Mouse (Mus musculus) right cerebral cortex, postnatal 4 days (tissue): ENCODE results near the gene Snca.
"Not testable (repeated sequence)": the region's sequence is repeated elsewhere in the genome, so short reads cannot be mapped to it uniquely, and the experiment has no call there.

Source experiments
- DNase-seq: peaks from one replicate; pipeline ENCODE4 v3.0.0-alpha.2; 2022

The Snca gene

DNA sequence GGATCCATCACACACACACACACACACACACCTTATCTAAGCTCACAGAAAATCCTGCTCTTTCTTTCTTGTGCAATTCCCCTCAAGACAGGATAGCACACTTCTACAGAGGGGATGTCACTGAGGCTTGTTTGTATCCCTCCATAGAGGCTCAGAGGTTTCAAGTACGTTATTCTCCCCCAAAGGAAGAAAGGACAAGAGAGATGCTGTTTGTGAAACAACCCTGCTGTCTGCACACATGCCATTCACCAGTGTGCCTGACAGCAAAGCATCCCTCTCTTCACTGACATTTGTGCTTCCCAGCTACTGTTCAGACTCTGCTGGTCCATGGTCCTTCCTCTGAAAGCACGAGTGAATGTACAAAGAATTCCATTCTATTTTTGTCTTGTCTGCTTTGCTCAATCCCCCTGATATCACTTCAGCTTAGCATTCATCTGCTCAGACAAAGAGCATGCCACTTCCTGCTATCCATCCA, 119.6 kb downstream of the Snca start:
- DNase-seq = no peak

DNA sequence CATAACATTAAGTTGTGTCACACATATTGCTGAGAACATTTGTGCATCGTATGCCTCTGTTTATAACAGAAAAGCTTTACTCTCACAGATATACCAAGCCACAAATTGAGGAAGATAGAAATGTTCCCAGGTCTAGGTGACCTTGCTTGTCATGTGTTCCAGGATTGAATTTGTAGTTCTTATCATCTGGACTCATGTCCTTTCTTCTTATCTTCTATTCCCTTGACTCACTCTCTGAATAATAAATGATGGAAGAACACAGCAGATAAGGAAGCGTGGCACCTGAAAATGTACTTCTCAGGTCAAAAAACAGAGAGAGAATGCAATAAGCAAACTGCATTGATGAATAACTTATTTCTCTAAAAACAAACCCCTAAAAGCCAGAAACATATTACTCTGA, 131.6 kb downstream of the Snca start:
- no peak for DNase-seq

DNA sequence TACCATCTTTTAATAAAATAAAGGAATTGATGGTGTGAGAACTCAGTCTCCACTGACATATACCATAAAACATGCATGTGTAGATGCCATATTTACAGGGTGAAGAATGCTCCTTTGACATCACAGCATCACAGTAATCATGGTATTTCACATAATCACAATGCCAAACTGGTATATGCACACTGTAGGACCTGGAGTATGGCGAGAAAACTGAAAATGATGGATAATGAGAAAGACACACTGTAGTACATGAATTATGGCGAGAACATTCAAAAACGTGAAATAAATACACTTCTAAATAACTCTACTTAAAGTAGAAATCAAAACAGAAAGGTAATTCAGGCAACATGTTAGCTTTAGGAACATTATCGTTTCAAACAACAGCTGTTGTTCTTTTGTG, 142.6 kb downstream of the Snca start:
- DNase-seq = not testable (repeated sequence)

DNA sequence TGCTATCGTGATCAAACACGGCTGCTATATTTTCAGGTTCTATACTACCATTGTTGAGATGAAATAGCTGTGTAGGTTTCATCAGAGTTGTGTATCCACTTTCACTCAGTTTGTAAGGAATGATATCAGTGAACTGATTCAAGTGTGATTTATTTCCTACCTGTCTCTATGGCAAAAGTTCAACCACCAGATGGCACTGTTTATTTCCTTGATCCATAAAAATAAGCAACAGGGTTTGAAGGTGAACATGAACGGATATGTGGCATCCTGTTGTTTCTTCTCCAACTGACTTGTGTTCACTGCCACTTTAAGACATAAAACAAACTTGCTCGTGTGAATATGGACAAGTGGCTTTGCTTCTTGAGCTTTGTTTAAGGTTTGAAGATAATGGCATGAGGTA, 147.4 kb downstream of the Snca start:
- no peak for DNase-seq
